Mouse (Mus musculus) bone marrow, adult 2 months (tissue): ENCODE results near the gene Cdca7l. TPM values are rescaled to one million over a fixed set of nuclear protein-coding genes. Genes with fewer than 3 reads are reported as not detected.
"Not testable (repeated sequence)": the region's sequence is repeated elsewhere in the genome, so short reads cannot be mapped to it uniquely, and the experiment has no call there.

Experiments
- H3K27ac ChIP-seq: fragments of 200-500 bp; 2 replicates; pipeline ENCODE4 v1.5.1; 2012; ENCODE audit warnings: low read depth, mild to moderate bottlenecking, control low read depth, inconsistent platforms, low read length; ENCODE audit not compliant: control insufficient read depth, poor library complexity, insufficient read depth
- H3K4me1 ChIP-seq: fragments of 200-500 bp; 2 replicates; pipeline ENCODE4 v1.6.1; 2011; ENCODE audit warnings: low read length; ENCODE audit not compliant: control insufficient read depth, insufficient read depth
- H3K4me3 ChIP-seq: fragments of 200-500 bp; replicated peaks from 2 replicates; pipeline ENCODE3; 2011; ENCODE audit warnings: mild to moderate bottlenecking, low read depth, low read length, control low read depth; ENCODE audit not compliant: control insufficient read depth
- CTCF ChIP-seq: fragments of 200-500 bp; IDR thresholded peaks from 2 replicates; pipeline ENCODE4 v1.5.1; 2011; ENCODE audit warnings: low read length, control low read depth; ENCODE audit not compliant: control insufficient read depth, insufficient read depth
- POLR2A ChIP-seq: fragments of 200-500 bp; IDR thresholded peaks from 2 replicates; pipeline ENCODE4 v1.6.1; 2011; ENCODE audit warnings: low read depth, mild to moderate bottlenecking, control low read depth, low read length, borderline replicate concordance; ENCODE audit not compliant: control insufficient read depth
- WGBS: fragments of 180-500 bp; shearing (Covaris S2); methylation state at CpG from one replicate; pipeline ENCODE4 v1.1.7; 2018; 5-methylcytosine and 5-hydroxymethylcytosine counted together
- polyA plus RNA-seq: library from polyadenylated mRNA; stranded (reverse); fragments of >200 nt; gene quantifications from 2 replicates; pipeline ENCODE4 v1.2.4, GENCODE M21; 2011; ENCODE audit warnings: low replicate concordance; ENCODE audit not compliant: missing spikeins, insufficient read depth, insufficient read length

Cdca7l gene
- 9.5 and 9.8 TPM in 2 replicates for polyA plus RNA-seq

DNA sequence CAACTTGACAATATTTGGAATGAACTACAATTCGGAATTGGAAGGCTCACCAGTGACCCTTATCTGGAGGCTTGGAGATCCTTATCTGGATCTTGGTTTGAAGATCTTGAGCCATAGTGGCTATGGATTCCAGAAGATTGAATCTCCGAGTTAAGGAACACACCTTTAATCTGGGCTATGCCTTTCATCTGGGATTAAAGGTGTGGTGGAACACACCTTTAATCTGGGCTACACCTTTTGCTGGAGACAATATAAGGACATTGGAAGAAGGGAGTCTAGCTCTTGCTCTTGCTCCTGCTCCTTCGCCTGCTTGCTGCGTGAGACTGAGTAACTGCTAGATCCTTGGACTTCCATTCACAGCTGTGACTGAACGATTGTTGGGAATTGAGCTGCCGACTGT lies at the start of gene Cdca7l:
Gene Cdca7l, plus strand, starts transcription at position 301 of the 400 bp plus-strand sequence.
- 100% methylated on average over 2 of the region's 6 CpGs for WGBS
- not testable (repeated sequence) for H3K4me1 ChIP-seq, H3K4me3 ChIP-seq, H3K27ac ChIP-seq

DNA sequence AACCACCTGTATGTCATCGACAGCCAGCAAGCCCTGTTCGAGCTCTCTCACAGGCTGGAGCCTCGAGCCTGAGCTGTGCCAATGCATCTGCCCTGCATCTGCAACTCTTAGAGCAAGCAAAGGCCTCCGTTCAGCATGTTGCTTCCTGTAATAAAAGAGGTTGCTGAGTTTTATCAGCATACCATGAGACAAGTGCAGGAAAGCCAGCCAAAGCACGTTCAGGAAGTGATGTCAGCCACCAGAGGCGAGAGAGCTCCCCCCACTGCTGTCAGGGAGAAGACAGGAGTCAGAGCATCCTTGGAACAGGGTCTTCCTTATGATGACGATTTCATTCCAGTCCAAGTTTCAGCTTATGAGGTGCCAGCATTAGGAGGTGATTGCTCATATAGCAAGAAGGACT lies 48.1 kb upstream of the Cdca7l start:
- TF ChIP-seq CTCF (no peak), POLR2A (no peak)
- WGBS, result 18% methylated on average over 7 of the region's 7 CpGs
- H3K27ac ChIP-seq, result no peak overlapping the region
- H3K4me3 ChIP-seq, result no peak overlapping the region
- no peaks in the 10 kb centered on the region for H3K4me1 ChIP-seq

DNA sequence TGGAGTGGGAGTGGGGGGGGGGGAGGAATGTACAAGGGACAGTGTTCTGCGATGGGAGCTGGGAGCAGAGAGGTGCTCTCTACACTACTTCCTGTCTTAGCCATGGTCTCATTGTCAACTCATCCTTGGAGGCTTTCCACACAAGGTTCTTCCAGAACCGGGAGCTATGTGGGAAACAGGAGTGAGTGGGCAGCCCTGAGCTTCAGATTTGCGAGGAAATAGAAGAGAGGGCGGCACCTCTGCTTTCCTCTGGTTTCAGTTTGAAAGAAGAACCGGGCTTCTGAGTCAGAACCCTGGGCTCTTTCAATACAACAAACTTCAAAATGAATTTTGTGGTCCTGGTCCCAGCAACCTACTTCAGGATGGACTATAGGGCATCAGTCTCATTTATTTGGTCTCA lies 43.7 kb upstream of the Cdca7l start:
- H3K4me1 ChIP-seq, result no peaks in the 10 kb centered on the region
- no peak overlapping the region for H3K27ac ChIP-seq
- TF ChIP-seq POLR2A (no peak), CTCF (no peak)
- H3K4me3 ChIP-seq, result no peak overlapping the region
- 73% methylated on average over 5 of the region's 5 CpGs for WGBS

DNA sequence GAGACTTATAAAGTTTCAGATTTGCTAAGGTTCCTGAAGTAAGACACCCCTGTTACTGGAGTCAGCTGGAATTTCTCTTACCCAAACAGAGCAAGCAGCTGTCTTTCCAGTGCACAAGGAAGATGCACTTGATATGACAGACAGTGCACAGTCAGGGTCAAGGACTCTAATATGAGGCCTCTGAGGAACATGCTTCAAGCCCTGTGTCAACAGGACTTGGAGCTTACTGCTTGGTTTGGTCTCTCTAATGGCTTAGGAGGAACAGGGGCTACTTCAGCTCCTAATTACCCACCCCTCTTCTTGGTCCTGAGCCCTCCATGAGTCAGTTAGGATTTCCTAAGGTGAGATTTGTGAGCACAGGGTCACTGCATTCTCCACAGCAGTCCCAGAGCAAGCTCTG lies 43.2 kb upstream of the Cdca7l start:
- Histone ChIP-seq H3K4me1 (no peaks in the 10 kb centered on the region), H3K27ac (no peak overlapping the region), H3K4me3 (no peak overlapping the region)
- TF ChIP-seq POLR2A, result no peak
- TF ChIP-seq CTCF, result no peak

DNA sequence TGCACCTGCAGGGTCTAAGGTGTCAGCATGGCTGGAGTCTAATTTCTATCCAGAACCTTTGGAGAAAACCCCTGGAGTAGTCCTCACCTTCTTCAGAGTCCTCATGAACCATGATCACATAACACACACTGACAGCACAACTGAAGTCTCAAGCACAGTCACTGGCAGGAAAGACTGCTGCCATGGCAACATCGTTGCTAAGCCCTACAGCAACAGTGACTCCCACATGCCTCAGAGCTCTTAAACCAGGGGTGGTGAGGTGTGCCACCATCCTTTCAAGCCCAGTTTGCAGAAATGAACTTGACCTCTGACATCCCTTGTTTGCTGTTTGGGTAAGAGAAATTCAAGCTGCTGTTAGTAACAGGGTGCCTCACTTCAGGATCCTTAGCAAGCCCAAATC lies 42.4 kb upstream of the Cdca7l start:
- Histone ChIP-seq H3K4me1 (no peaks in the 10 kb centered on the region), H3K4me3 (no peak overlapping the region), H3K27ac (no peak overlapping the region)
- TF ChIP-seq POLR2A, result no peak
- TF ChIP-seq CTCF, result no peak
- 28% methylated on average over 1 of the region's 1 CpGs for WGBS

DNA sequence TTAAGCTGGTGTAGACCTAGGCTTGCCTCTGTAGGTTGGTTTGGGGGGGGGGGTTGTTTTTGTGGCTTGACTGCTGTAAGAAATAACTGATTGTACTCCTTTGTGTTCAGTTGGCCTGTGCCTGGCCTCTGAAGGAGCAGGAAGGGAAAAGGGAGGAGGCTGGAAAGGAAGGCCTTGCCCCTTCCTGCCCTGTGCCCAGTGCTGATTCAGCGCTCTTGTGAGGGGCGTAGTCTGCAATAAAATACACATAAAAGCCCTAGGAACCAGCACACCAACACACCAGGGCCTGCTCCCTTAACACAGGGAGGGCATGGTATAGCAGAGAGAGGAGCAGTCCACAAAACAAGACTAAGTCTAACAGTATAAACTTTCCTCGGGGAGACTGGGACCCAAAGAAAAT lies 40.8 kb upstream of the Cdca7l start:
- 47% methylated on average over 3 of the region's 3 CpGs for WGBS
- Histone ChIP-seq H3K4me3 (no peak overlapping the region), H3K4me1 (no peaks in the 10 kb centered on the region), H3K27ac (no peak overlapping the region)
- TF ChIP-seq CTCF (no peak), POLR2A (no peak)

DNA sequence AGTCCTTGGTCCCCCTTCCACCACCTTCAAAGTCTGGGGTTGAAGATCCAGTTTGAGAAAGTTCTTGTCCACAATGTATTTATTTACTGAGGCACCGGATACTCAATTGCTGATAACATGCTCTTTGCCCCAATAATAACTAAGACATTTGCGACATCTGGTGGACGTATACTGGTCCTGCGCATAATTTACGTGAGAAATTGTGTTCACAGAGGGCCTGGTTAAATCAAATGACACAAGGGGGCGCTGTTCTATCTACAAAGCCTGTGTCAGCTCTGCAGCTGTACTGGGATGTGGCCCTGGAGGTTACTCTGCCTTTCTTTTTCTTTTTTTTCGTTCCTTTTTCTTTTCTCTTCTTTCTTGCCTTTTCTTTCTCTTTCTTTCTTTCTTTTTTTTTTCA lies 39.2 kb upstream of the Cdca7l start:
- 5% methylated on average over 7 of the region's 7 CpGs for WGBS
- TF ChIP-seq CTCF (peak; percentile 39; the same call in 1 of the 2 replicates), POLR2A (no peak)
- no peaks in the 10 kb centered on the region for H3K4me1 ChIP-seq
- no peak overlapping the region for H3K4me3 ChIP-seq
- H3K27ac ChIP-seq, result no peak overlapping the region

DNA sequence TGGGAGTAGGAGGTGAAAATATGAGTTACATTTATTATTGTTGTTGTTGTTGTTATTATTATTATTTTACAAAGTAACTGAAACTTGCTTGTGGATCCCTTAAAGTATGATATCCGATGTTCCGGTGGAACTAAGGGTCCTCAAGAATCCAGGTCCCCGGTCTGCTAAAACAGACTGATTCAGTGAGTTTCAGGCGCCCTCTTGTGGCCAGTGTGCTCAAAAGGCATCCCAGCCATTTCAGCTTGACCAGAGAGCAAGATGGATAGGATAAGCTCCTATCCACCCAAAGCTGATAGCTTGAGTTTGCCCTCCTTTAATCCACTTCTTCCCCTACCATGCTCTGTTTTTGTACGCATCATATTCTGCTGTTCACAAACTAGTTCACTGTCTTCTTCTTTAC lies 35.0 kb upstream of the Cdca7l start:
- H3K4me3 ChIP-seq, result no peak overlapping the region
- no peak overlapping the region for H3K27ac ChIP-seq
- TF ChIP-seq CTCF (peak; percentile 79), POLR2A (no peak)
- 4% methylated on average over 5 of the region's 5 CpGs for WGBS
- H3K4me1 ChIP-seq, result no peaks in the 10 kb centered on the region

DNA sequence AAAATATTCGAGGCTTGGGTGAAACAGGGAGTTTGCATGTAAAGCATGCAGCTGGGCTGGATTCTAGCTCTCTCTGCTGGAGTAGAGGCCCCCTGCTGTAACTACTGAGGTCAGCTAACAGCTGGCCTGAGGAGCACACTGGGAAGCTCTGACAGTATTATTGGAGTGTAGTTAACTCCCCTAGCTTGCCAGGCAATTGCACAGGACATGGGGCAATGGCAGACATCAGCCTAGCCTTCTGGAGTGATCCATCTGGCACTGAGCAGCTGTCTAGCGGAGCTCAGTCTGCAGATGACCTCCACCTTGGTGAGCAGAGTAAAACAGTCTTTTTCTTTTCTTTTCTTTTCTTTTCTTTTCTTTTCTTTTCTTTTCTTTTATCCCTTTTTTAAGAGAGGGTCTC lies 33.9 kb upstream of the Cdca7l start:
- H3K4me1 ChIP-seq, result no peaks in the 10 kb centered on the region
- no peak for TF ChIP-seq POLR2A
- no peak for TF ChIP-seq CTCF
- no peak overlapping the region for H3K4me3 ChIP-seq
- 53% methylated on average over 2 of the region's 2 CpGs for WGBS
- no peak overlapping the region for H3K27ac ChIP-seq

DNA sequence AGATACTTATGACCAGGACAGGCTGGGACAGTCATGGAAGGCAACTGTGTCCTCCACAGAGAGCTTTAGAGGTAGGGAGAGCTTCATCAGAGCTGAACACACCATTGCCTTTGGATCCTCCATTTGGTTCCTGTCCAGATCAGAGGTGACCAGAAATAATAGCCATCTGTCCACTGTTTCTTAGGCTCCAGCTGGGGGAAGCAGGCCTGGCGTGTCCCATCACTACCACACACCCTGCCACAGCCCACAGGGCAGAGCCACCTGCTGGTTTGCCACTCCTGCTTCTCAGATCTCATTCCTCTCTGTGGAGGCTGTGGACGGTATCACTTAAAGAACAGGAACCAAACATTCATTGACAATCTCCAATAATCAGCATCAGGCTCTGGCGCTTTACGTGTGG lies 32.9 kb upstream of the Cdca7l start:
- 85% methylated on average over 4 of the region's 4 CpGs for WGBS
- no peak overlapping the region for H3K27ac ChIP-seq
- H3K4me3 ChIP-seq, result no peak overlapping the region
- TF ChIP-seq CTCF (no peak), POLR2A (no peak)
- H3K4me1 ChIP-seq, result no peaks in the 10 kb centered on the region
